Mouse (Mus musculus): ENCODE results near the gene Creg1.
"Not testable (repeated sequence)": the region's sequence is repeated elsewhere in the genome, so short reads cannot be mapped to it uniquely, and the experiment has no call there.

Creg1 gene

GRCm38 (mm10) chr1:165751838-165752237, 11.7 kb upstream of the Creg1 start:
- no peak for DNase-seq (ENCODE audit: low read depth)

- DNase-seq (ENCODE audit: low read depth) = no peak
Observed at GRCm38 (mm10) chr1:165754205-165754604, 9.3 kb upstream of the Creg1 start.

- no peak for DNase-seq (ENCODE audit: low read depth)
Observed at GRCm38 (mm10) chr1:165755194-165755593, 8.4 kb upstream of the Creg1 start.

GRCm38 (mm10) chr1:165761522-165762305, 1.8 kb upstream of the Creg1 start:
- DNase-seq (ENCODE audit: low read depth) = no peak

- not testable (repeated sequence) for DNase-seq (ENCODE audit: low read depth)
Observed at GRCm38 (mm10) chr1:165762498-165762897, 1.0 kb upstream of the Creg1 start.

- no peak for DNase-seq (ENCODE audit: low read depth)
Observed at GRCm38 (mm10) chr1:165762914-165763634, 472 bp upstream of the Creg1 start.

- no peak for DNase-seq (ENCODE audit: low read depth)
Observed at GRCm38 (mm10) chr1:165764571-165764970, 1.0 kb downstream of the Creg1 start.

- no peak for DNase-seq (ENCODE audit: low read depth)
Observed at GRCm38 (mm10) chr1:165765041-165765440, 1.5 kb downstream of the Creg1 start.

- DNase-seq (ENCODE audit: low read depth) = no peak
Observed at GRCm38 (mm10) chr1:165765651-165766294, 2.2 kb downstream of the Creg1 start.

GRCm38 (mm10) chr1:165766295-165766890, 2.8 kb downstream of the Creg1 start:
- DNase-seq (ENCODE audit: low read depth) = no peak

GRCm38 (mm10) chr1:165768894-165769512, 5.5 kb downstream of the Creg1 start:
- no peak for DNase-seq (ENCODE audit: low read depth)

GRCm38 (mm10) chr1:165770181-165770759, 6.7 kb downstream of the Creg1 start:
- DNase-seq (ENCODE audit: low read depth) = no peak

GRCm38 (mm10) chr1:165771491-165771897, 7.9 kb downstream of the Creg1 start:
- no peak for DNase-seq (ENCODE audit: low read depth)

GRCm38 (mm10) chr1:165771998-165772397, 8.5 kb downstream of the Creg1 start:
- no peak for DNase-seq (ENCODE audit: low read depth)

GRCm38 (mm10) chr1:165775518-165776294, 12.2 kb downstream of the Creg1 start:
- no peak for DNase-seq (ENCODE audit: low read depth)

- DNase-seq (ENCODE audit: low read depth) = no peak
Observed at GRCm38 (mm10) chr1:165779954-165780585, 16.5 kb downstream of the Creg1 start.

- no peak for DNase-seq (ENCODE audit: low read depth)
Observed at GRCm38 (mm10) chr1:165780586-165781111, 17.1 kb downstream of the Creg1 start.

- no peak for DNase-seq (ENCODE audit: low read depth)
Observed at GRCm38 (mm10) chr1:165781426-165781825, 17.9 kb downstream of the Creg1 start.

- no peak for DNase-seq (ENCODE audit: low read depth)
Observed at GRCm38 (mm10) chr1:165781911-165782310, 18.4 kb downstream of the Creg1 start.

- no peak for DNase-seq (ENCODE audit: low read depth)
Observed at GRCm38 (mm10) chr1:165786296-165786695, 22.8 kb downstream of the Creg1 start.
